Mouse (Mus musculus): ENCODE measurements around the gene Itgb5. TPM values are rescaled to one million over a fixed set of nuclear protein-coding genes. Genes with fewer than 3 reads are reported as not detected.

Itgb5 gene
- total RNA-seq, 2 experiments from 2014 or later, result 9.2 to 13.8 TPM

DNA sequence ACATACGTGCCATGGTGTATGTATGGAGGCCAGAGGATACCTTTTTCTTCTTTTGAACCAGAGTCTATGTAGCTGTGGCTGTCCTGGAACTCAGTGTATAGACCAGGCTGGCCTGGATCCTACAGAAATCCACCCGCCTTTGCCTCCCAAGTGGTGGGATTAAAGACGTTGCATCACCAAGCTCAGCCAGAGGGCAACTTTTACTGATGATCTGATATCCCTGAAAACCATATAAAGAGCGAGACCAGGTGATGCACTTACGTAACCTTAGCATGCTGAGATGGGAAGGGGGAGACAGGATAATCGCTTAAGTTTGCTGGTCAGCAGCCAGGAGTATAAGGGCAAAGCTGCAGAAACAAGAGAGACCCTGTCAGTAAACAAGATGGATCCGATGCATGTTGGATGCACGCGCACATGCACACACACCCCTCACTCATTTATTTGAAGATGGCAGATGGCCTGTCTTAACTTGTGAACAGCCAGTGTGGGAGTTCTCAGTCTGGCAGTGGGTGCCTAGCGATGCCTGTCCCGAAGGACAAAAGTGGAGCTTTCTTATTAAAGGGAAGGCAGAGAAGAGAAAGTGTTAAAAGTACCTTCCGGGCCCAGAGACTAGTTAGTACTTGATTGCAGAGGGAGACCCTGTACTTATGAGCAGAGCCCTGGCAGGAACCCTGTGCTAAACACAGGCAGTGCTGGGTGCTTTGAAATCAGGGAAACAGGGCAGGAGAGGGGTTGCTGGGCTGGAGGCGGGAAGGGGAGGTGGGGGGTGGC, 41.7 kb downstream of the Itgb5 start:
- no peak for ATAC-seq (replicated peaks; ENCODE audit: low FRiP score, poor library complexity, severe bottlenecking)

DNA sequence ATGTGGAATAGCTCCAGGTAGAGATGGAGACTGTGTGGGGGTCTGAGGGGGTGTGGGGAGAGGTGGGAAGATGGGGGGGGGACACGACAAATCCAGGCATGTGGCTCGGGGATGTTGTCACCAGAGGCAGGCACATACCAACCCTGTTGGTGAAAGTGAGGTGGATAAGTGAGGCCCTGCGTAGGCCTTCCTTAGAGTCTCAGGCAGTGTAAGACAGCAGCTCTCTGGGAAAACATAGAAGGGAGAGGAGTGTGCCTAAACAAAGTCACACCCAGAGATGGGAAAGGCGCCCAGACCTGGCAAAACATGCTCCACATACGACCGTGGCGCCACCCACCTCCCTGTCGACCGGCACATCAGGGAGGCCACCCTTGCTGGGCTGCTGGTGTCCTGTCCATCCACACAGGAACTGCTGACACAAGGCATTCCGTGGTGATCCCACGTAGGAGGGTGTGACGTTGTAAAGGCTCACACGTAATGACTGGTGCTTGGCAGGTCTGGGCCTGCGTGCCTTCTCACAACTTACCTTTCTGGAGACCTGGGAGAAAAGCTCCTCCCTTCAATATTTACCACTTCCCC, 42.5 kb downstream of the Itgb5 start:
- ATAC-seq (replicated peaks; ENCODE audit: low FRiP score, poor library complexity, severe bottlenecking), result no peak

DNA sequence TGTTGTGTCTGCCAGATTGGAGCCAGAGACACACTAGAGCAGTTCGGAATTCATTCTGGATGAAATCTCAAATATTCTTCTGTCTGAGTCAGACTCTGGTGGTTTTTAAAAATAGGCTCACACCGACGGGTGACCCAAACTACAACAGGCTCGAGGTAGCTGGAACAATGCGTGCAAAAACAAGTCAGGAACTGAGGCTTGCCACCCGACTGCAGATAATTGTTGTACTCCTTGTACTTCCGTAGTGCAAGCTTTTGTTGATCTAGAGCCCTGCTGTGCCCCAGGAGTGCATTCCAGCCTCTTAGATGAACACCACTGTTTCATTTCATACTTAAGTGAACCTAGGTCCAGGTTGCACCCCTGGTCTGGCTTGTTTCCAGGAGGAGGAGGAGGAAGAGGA, 43.8 kb downstream of the Itgb5 start:
- no peak for ATAC-seq (replicated peaks; ENCODE audit: low FRiP score, poor library complexity, severe bottlenecking)

DNA sequence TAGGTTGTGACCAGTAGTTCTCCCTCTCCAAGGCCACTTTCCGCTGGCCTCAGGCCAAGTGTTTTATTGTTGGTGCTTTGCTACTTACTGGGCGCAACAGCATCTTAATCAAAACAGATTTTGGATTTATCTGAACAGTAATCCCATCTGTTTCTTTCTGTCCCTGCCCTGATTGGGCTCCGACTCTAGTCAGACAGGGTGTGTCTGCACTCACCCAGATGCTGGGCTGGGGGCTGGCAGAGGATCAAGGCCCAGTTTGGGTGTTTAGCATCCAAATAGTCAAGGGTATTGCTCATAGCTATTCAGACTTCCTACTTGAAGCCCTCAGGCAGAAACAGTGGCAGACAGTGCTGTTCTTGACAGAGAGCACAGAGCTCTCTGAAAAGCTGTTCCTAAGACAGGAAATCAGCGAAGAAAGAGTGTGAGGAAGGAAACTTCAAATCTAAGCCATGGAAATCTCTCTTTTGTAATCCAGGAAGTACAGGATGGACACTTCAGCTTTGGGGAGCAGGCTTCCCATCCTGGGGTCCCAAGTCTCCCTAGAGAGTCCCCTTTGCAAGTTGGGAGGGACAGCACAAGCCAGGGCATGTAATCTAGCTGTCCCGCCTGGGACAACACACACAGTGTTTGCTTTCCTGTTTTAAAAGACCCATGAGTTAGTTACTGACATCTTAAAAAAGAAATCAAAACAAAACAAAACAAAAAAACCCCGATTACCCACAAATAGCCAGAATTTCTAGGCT, 48.7 kb downstream of the Itgb5 start:
- no peak for ATAC-seq (replicated peaks; ENCODE audit: low FRiP score, poor library complexity, severe bottlenecking)

DNA sequence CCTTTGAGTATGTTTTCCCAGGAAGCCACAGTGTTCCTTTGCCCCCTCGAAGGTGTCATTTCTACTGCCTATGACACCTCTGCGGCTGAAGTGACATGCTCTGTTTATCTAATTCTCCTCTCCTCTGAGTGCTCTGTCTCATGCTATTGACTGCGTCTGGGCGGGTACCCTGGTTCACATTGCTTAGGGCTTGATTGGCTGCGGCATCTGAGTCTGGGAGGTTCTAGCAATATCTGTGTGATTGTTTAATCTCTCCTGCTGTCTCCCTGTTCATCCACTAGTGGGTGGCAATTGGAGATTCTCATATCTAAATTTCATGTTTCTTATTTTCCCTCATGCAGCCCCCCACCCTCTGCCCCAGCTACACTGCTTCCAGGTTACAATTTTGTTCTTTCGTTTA, 49.6 kb downstream of the Itgb5 start:
- no peak for ATAC-seq (replicated peaks; ENCODE audit: low FRiP score, poor library complexity, severe bottlenecking)

DNA sequence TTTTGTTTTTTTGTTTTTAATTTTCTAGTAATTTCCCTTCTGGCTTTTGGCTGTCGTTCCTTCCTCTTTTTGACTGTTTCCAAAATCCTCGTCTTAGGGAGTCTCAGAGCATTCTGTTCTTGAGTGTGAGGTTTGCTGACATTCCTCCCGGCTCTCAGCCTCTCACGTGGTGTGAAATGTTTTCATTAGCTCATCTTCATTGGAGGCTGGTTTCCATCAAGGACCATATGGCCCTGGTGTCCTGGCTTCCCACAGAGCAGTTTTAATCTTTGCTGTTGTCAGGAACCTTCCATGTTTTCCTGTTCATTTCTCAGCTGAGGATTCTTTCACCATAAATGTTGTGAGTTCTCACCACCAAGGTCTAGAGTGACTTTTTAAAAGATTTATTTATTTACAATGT, 50.1 kb downstream of the Itgb5 start:
- ATAC-seq (replicated peaks; ENCODE audit: low FRiP score, poor library complexity, severe bottlenecking), result no peak

DNA sequence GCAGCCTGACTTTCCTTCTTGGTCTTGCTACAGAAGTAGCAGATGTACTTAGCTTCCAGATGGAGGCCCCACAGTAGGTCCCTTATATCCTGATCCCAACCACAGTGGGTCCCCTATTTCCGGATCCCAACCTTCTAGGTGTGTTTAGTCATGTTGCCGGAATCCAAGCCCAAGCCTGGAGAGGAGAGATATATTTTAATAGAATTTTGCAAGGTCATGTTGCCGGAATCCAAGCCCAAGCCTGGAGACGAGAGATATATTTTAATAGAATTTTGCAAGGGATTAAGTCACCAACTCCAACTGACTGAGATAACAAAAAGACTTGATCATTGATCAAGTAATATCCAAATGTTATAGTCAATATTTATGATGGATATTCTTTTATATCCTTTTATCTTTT, 51.3 kb downstream of the Itgb5 start:
- ATAC-seq (replicated peaks; ENCODE audit: low FRiP score, poor library complexity, severe bottlenecking), result no peak

DNA sequence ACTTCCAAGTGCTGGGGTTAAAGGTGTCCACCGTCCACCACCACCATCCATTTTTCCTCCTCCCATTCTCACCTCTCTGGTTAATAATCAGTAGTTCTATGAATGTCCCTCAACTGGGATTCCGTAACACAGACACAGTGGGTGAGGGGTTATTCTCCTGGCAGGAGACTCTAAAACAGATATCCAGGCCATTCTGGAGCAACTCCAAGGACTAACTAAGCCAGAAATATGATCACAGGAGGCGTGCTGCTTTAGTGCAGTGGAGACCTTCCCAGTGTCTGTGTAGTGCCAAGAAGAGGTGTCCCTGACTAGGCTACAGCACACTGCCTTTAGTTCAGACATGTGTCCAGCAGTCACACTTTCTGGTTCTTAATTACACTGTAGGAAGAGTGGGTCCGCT, 53.1 kb downstream of the Itgb5 start:
- no peak for ATAC-seq (replicated peaks; ENCODE audit: low FRiP score, poor library complexity, severe bottlenecking)

DNA sequence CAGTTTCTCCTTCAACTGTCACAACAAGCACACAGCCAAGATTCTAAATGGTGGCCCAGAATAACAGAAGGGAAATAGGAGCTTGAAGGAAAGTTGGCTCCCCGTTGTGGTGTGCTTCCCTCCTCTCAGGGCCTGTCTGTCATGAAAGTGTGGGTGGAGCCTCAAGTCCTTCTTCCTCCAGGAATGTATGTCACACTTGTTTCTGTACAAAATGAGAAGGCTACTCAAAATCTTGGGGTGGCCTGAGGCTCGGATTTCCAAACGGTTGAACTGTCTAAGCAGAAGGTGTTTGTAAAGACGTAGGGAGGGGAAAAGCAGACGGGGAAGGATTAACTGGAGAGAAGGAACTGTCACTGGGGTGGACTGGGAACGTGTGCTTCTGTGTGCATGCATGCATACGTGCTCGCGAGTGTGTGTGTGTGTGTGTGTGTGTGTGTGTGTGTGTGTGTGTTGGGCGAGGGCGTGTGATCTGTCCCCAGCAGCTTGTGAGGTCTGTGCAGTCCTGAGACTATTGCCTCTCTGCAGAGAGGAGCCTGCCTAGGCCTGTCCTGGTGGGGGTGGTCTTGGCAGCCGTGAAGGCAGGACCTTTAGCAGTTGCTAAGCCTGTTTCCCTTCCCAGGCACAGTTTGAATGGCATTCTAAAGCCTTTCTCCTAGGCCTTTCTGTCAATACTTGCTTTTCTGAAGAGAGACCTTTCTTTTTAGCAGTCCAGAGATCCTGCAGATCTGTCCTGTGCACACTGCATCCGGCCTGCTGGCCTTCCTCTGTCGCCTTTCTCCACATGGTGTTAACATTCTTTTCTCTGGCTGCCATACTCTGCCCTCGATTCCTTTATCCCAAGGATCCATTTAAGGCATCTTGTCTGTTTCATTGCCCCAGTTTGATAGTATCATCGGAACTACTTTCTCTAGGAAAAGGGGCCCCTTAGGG, 53.8 kb downstream of the Itgb5 start:
- ATAC-seq (replicated peaks; ENCODE audit: low FRiP score, poor library complexity, severe bottlenecking), result no peak

DNA sequence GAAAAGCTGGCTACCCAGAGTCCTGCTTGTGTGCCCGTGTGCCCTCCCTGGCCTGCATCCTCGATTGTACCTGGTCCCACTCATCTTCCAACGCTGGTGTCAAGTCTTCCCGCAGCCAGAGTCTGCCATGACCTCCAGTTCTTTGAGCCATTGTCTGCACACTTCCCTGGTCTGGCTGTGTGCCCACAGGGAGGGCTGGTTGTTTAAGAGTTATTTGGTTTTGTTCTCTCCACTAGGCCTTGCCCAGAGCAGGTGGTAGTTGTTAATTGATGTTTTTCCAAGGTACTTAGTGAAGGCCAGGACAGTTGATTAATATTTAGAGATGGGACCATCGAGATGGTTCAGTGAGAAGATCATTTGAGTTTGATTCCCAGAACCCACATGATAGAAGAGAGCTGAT, 54.7 kb downstream of the Itgb5 start:
- ATAC-seq (replicated peaks; ENCODE audit: low FRiP score, poor library complexity, severe bottlenecking), result no peak

DNA sequence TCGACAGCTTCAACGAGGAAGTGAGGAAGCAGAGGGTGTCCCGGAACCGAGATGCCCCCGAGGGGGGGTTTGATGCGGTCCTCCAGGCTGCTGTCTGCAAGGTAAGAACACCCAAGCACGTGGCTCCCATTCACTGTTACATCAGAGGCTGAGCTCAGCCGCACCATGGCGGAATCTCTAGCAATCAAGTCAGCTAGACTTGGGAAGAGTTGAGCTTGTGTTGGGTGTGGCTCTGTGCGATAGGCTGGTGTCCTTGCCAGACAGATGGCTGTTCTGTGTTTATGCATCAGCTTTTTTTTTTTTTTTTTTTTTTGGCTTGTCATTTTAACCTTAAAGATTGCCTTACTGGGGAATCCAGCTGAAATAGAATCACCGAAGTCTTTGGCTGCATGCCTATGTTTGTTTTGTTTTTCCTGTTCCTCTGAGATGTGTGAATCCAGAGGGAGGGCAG, 55.6 kb downstream of the Itgb5 start:
- ATAC-seq (replicated peaks; ENCODE audit: low FRiP score, poor library complexity, severe bottlenecking), result no peak

DNA sequence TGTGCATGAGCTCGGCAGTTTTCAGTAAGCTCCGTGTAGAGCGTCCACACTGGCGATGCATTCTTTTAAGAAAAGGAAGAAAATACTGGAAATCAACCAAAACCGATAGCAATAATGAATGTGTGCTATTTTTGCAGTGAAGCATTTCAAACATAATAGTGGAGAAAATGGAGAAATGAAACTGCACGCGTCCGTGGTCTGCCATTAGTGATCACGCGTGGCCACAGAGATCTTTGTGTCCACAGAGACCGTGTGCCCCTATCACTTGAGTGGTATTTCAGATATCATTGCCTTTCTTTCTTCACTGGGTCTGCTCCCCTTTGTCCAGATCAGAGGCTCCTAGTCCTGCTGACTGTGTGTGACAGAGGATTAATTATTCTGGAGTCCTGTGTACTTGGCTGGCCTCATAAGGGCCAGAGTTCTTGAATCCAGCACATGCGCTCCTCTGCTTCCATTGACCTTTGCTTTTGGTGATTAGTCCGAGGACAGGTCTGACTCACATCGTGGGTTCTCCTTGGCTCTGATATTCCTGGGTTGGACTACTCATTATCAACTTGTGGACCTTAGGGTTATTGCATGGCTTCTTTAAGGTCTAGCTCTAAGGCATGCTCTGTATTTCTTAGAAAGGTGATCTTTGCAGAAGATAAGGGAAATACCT, 56.3 kb downstream of the Itgb5 start:
- no peak for ATAC-seq (replicated peaks; ENCODE audit: low FRiP score, poor library complexity, severe bottlenecking)

DNA sequence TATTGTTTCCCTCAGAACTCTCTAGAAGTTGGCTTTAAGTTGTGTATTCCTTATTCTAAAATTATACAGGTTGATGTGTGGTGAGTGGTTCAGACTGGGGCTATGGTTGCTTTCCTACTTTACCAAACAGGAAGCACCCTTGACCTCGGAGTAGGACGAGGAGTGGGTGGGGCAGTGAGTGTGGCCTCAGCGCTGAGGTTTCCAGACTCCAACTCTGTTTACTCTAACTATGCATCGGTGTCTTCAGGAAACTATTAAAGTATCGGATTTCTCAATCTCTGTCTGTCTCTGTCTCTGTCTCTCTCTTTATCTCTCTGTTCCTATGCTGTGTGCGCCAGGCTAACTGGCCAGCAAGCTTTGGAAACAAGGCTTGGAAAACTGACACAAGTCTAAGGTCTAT, 57.2 kb downstream of the Itgb5 start:
- ATAC-seq (replicated peaks; ENCODE audit: low FRiP score, poor library complexity, severe bottlenecking), result no peak

DNA sequence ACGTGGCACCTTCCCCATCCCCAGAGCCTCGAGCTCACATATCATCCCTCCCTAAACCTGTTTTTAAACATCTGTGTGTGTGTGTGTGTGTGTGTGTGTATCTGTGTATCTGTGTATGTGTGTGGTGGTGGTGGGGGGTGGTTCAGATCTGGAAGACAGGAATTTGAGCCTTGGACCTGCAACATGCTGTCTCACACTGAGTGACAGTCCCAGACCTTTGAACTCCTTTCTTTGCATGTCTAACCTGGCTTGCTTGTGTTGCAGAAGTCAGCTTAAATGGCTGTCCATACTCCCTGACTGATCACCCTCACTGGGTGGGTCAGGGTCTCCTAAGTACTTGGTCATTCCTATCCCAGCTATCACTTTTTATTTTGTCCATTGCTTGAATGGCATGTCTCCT, 58.5 kb downstream of the Itgb5 start:
- ATAC-seq (replicated peaks; ENCODE audit: low FRiP score, poor library complexity, severe bottlenecking), result no peak

DNA sequence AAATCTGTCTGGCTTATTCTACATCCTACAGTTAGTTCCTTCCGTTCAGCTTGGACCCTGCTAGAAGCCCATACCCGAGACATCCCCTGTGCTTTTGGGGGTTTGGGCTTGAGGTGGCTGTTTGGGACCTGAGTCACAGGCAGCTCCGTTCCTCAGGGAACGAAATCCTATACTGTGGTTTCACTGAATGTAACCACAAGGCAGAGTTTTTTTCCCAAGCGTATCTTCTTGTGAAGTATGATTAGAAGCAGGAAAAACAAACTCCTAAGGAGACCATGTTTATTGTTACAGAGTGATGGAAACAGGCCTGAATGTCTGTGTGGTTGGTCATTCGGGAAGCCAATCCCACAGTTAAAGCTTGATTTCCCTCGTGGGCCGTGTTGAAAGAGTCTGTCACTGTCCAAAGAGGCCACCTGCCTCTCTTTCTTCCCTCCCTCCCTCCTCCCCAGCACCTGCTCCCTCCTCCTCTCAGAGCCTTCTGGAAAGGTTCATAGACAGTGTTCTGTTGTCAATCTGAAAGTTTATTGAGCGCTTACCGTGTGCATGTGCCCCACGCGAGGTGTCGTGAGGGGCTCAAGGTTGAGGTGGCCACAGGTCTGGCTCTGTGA, 59.6 kb downstream of the Itgb5 start:
- ATAC-seq (replicated peaks; ENCODE audit: low FRiP score, poor library complexity, severe bottlenecking), result no peak

DNA sequence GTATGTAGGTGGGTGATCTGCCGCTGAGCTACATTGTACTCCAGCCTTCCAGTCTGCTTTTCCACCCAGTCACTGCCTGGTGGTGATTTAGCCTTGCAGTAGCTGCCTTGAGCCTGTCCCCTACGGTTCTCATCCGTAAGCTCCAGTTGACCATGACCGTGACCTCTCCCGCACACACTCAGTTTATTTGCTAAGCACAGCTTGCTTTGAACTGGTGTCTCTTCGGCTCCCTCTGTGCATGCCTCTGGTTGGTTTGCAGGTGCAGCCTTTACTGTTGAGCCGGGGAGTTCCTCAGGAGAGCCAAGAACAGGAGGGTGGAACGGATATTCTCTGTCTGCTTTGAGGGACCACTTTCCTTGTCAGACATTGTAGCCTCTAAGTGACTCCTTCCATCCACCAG, 61.6 kb downstream of the Itgb5 start:
- ATAC-seq (replicated peaks; ENCODE audit: low FRiP score, poor library complexity, severe bottlenecking), result no peak

DNA sequence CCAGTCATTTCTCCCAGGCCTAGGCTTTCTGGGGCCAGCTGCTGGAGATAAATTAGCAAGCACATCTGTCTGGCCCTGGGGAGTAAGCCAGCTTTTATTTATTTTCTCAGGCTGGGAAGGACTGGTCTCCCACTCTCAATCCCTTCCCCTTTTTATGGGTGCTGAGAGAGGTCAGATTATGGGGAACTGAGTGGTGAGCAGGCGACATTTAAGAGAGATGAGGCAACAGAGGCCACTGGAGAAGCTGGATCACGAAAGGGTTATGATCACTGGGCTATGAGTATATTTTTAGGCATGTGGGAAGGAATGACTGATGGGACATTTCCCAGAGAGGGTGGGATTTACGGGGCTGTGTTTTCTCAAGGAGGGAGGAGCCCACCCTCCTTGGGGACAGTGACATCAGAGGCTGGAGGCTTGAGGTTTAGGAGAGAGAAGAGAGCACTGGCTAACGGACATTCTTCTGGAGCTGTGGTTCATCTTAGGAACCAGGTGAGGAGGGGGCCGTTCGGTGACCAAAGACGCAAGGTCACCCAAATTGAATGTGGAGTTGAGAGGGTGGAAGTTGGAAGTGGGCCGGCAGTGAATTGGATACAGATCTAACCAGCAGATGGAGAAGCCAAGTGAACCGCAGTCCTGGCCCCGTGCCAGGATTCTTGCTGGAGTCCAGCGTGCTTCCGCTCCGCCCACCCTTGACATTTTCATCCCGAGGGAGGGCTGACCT, 62.3 kb downstream of the Itgb5 start:
- no peak for ATAC-seq (replicated peaks; ENCODE audit: low FRiP score, poor library complexity, severe bottlenecking)

DNA sequence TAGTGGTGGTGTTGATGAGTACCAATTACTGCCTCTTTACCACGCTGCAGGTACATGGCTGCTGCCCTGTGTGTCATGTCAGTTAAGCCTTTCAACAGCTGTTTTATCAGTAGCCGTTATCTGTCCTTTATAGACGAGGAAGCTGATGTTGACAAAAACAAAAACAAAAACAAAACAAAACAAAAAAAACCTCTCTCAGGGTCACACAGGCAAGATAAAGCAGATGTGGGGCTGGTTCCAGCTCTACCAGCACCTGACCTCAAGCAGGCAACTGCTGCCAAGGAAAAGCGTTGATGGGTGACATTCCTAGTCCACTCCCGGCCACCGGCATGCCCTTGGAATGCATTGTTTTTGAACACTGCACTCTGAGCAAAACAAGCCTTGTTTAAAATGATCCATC, 63.1 kb downstream of the Itgb5 start:
- ATAC-seq (replicated peaks; ENCODE audit: low FRiP score, poor library complexity, severe bottlenecking), result no peak

DNA sequence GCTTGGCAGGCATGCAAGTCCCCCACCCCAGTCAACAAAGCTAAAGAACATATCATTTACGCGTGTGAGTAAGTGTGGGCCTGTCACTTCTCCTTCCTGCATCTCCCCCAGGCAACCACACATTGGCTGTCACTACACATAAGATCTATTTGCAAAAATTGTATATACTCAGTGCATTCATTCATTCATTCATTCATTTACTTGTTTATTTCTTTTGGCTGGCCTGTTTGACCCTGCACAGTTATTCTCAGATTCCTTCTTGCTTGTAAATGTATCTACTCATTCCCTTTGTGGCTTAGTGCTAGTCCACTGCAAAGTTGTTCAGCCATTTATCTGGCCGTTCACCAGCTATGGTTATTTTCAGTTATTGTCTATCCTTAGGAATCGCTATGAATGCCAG, 64.3 kb downstream of the Itgb5 start:
- ATAC-seq (replicated peaks; ENCODE audit: low FRiP score, poor library complexity, severe bottlenecking), result no peak
